Mouse (Mus musculus) lung, adult 18-20 months (tissue): Measurements from ENCODE around the gene Cep41.

Experiments
- DNase-seq, 2 experiments: peaks; one replicate each; pipeline ENCODE4 v3.0.0; 2022; ENCODE audit warnings: mixed read lengths in 2 of 2

Cep41 gene

GRCm38 (mm10) chr6:30693350-30693991, at the start of gene Cep41:
Gene Cep41 (minus strand): TSS chr6:30693749.
- DNase-seq, result peak; percentile 94

- DNase-seq, result peak in 1 of 2 experiments; percentile 17
Observed at GRCm38 (mm10) chr6:30739177-30739747, 45.7 kb upstream of the Cep41 start.

- DNase-seq, result no peak
Observed at GRCm38 (mm10) chr6:30738464-30739006, 45.0 kb upstream of the Cep41 start.

GRCm38 (mm10) chr6:30737548-30738463, 44.3 kb upstream of the Cep41 start:
- peak; percentile 50 for DNase-seq

- DNase-seq, result peak; percentile 44 to 50
Observed at GRCm38 (mm10) chr6:30736864-30737547, 43.5 kb upstream of the Cep41 start.

GRCm38 (mm10) chr6:30736372-30736762, 42.8 kb upstream of the Cep41 start:
- DNase-seq, result no peak

- DNase-seq, result no peak
Observed at GRCm38 (mm10) chr6:30735728-30736371, 42.3 kb upstream of the Cep41 start.

GRCm38 (mm10) chr6:30734988-30735727, 41.6 kb upstream of the Cep41 start:
- DNase-seq, result no peak

- no peak for DNase-seq
Observed at GRCm38 (mm10) chr6:30734465-30734864, 40.9 kb upstream of the Cep41 start.

GRCm38 (mm10) chr6:30732571-30733130, 39.1 kb upstream of the Cep41 start:
- no peak for DNase-seq

- no peak for DNase-seq
Observed at GRCm38 (mm10) chr6:30730301-30730971, 36.9 kb upstream of the Cep41 start.

GRCm38 (mm10) chr6:30723331-30723730, 29.8 kb upstream of the Cep41 start, which contains the start of gene Mest:
Gene Mest (plus strand): TSS chr6:30723547.
- no peak for DNase-seq

- no peak for DNase-seq
Observed at GRCm38 (mm10) chr6:30722385-30723164, 29.0 kb upstream of the Cep41 start.

GRCm38 (mm10) chr6:30716796-30717195, 23.2 kb upstream of the Cep41 start:
- DNase-seq, result peak; percentile 33 to 44

- DNase-seq, result no peak
Observed at GRCm38 (mm10) chr6:30714891-30715471, 21.4 kb upstream of the Cep41 start.

- no peak for DNase-seq
Observed at GRCm38 (mm10) chr6:30713896-30714295, 20.3 kb upstream of the Cep41 start.

GRCm38 (mm10) chr6:30713455-30713854, 19.9 kb upstream of the Cep41 start:
- no peak for DNase-seq

- peak in 1 of 2 experiments; percentile 52 for DNase-seq
Observed at GRCm38 (mm10) chr6:30712484-30712883, 18.9 kb upstream of the Cep41 start.

- DNase-seq, result no peak
Observed at GRCm38 (mm10) chr6:30711365-30711763, 17.8 kb upstream of the Cep41 start.
